Mouse (Mus musculus) gastrocnemius, adult 18-20 months (tissue): ENCODE measurements around the gene Arl4c. TPM values are rescaled to one million over a fixed set of nuclear protein-coding genes. Genes with fewer than 3 reads are reported as not detected.
"Not testable (repeated sequence)": the region's sequence is repeated elsewhere in the genome, so short reads cannot be mapped to it uniquely, and the experiment has no call there.

Source experiments
- DNase-seq: peaks from one replicate; pipeline ENCODE4 v3.0.0; 2021; ENCODE audit warnings: low spot score
- total RNA-seq, 2 experiments: library from RNA; stranded (reverse); gene quantifications; 2 replicates each; pipeline ENCODE4 v1.2.3; 2021

Gene Arl4c
- total RNA-seq, 2 experiments from 2014 or later = 0.39 to 0.52 TPM

DNA sequence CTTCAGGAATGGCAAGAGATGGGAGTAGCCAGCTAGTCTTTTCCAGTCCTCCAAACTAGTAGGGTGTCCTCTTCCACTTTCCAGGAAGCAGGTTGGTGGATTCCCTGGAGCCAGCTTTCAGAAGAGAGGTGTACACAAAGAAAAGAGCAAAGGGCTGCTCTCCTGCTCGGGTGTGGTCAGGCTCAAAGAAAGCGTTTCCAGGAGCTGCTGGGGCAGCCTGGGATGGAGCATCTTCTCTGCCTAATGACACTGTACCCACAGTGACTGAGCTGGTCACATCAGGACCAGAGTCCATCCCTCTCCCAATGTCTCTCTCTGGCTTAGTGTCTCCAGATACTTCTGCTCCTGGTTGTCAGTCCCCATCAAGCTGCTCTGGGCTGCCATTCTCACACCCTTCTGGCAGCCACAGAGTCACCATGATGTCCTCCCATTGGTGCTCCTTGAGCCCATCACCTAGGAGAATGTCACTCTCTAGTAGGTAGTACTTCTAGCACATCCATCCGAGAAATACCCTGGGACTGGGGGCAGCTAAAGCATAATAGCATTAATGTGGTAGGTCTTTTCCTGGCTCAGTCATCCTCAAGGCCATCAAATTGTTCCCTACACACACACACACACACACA, 46.4 kb downstream of the Arl4c start:
- no peak for DNase-seq

DNA sequence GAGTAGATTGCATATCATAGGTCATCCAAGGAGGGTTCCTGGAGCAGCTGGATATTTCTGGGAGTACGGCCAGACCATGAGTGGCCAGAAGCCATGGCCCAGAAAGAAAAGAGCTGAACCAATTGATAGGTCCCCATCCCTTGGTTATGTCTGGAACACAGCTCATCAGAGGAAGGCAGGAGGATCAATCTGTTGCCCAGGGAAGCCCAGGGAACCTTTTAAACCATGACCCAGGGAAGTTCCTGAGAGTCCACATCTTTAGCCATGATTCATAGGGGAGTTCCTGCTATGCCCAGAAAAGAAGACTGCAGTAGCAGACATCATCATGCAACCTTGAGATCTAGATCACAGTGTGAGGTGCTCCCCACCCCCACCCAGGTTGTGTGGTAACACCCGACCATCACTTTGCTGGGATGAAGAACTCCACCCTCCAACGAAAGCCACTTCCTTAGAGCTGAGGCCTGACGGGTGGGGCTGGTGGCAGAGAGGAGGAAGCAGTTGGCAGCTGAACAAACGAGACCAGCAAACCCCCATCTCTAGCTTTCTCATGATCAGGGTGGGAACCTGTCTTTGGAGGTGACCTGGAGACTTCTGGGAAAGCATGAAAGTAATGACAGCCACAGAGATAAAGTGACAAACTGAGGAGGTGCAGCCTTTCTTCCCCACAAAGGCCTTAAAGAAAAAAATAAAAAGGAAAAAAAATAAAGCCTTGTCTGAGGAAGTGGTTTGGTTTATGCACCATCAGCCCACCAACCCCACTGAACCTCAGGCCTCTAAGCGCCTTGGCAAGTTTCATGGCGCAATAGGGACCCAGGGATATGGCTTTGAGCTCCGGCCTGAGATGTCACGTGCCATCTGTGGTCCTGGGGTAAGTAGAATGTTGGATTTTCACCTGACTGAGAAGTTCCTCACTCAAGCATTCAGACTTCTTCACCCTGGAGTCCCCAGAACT, 47.2 kb downstream of the Arl4c start:
- DNase-seq = no peak

DNA sequence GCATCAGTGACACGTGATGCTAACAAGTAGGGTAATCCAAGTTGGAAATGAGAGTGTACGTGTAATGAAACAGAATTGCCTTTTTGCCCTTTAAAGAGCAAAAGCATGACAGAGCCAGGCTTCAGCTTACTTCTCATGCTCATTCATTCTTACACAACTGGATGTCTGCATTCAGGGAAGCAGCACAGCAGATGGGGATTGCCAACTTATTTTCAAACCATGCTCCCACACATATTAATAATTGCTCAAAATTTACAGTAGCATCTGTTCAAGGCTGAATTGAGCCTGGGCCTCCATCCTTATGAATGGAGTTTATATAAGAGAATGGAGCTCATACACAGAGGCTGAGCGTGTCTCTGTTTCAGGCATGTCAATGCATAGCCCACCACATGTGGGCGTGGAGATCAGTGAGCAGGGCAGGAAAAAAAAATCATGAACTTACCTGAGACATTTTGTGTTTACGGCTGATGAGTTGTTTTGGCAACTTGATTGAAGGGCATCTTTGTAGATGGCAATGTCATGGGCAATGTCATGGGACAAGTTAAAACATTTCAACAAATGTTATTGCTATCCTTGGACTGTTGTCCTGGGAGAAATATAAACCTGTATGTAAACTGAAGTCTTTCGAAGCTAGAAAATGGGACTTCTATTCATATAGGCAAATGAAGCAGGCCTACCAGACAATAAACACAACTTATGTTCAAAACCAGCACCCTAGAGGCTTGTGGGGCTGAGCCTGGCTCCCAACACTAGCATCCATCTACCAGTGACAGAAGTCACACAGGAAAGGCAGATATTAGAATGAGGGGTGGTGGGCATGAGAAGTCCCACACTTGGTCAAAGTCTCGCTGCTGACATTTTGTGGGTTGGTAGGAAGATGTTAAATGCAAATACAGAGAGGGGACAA, 48.2 kb downstream of the Arl4c start:
- no peak for DNase-seq

DNA sequence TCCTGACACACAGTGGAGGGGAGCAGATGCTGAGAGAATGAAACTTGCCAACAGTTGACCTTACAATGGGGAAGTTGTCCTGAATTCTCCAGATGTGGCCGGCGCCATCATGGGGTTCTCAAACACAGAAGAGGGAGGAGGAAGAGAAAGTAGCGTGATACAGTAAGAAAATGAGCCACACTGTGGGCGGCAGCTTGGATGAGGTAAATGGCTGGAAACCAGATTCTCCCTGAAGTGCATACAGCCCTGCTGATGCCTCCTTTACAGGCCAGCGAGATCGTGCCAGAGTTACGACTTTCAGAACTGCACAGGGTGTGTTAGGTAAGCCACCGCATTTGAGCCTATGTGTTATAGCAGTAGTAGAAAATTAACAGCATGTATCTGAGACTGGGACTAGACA, 49.3 kb downstream of the Arl4c start:
- no peak for DNase-seq

DNA sequence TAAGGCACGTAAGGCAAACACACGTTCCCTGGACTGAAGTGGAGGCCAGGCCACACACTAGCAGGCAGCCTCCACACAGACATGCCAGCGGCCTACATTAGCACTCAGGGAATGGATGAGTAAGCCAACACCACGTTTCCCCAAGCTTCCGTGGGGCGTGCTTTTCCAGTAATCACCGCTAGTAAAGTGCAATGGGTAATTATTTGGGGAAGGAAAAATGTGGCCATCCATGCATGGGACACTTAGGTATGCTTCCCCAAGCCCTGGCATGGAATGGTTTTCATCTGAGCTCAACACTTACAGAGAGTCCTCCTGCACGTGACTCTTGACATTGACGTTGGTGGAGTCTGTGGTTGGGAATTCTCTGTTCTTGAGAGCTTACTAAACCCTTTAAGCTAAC, 50.4 kb downstream of the Arl4c start:
- DNase-seq = no peak

DNA sequence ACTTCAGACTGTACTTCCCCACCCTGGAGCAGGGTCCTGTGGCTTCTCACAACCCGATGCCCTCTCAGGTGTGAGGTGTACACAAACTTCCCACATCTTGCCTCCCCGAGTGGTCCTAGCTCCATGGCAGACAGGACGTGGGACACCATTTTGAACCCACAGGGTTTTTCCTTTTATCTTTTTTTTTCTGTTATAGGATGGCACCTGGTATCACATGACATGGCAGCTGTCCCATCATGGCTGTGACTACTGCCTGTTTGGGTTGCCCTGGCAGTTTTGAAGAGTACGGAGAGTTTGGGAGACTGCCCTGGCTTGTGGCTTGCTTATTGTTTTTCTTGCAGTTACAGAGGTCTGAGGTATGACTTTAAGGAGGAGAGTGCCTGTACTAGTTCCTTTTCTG, 53.3 kb downstream of the Arl4c start:
- no peak for DNase-seq

DNA sequence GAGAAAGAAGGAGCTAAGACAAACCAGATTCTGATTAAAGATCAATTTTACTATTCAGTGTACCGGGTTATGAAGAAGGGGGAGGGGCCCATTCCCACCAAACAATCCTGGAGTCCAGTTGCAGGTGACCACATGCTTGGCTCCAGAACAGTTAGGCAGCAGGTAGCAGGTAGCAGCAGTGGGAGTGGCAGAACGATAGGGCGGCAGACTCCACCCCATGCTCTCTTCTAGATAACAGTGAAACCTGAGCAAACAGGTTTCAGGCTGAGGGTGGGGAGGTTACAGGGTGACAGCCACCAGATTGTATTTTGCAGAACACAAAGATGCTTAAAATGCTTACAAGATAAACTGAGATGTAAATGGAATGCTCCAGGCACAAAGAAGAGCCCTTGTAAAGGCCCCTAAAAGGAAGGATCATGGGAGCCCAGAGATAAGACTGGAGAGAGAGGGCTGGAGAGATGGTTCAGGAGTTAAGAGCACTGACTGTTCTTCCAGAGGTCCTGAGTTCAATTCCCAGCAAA, 56.4 kb downstream of the Arl4c start:
- DNase-seq = no peak

DNA sequence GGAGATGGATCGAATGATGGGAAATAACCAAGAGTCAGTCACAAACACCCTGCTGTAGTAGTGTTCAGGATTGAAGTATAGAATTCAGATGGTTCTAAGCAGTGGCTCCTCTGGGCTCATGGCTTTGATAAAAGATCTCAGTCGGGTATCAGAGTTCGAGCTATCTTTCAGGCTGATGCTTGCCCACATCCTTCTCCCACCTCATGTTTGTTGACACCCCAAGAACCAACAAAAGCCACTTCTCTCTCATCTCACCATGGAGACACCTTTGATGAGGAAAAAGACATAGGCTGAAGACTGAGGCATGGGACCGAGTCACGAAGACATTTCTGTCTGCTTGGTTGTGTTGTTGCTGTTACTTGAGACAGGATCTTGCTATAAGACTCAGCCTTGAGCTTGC, 57.6 kb downstream of the Arl4c start:
- DNase-seq = no peak

DNA sequence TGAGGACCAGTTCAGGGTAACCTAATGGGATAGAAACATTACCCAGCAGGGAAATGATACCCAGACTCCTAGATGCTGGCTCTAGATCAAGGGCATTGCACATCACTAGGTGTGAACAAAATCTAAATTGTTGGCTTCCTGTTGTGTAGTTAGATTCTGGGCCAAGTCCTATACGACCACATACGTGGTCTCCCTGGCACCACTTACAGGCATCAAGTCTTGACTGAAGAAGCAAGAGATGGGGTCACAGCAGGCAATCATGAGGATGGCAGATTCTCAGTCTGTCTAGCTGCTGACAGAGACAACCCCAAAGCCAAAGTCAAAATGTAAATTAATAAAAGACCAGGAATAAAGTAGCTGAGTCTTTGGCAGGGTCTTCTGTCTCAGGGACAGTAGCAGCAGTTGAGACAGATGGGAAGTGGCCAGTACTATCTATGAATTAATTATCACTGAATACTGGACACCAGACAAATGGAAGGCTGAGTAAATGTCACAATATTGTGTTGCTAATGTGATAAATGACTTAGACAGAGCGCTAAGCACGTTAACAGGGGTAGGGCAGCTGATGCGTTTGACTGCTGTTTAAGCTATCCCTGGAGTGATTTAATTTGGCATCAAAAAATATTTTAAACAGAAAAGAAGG, 58.7 kb downstream of the Arl4c start:
- DNase-seq = no peak

DNA sequence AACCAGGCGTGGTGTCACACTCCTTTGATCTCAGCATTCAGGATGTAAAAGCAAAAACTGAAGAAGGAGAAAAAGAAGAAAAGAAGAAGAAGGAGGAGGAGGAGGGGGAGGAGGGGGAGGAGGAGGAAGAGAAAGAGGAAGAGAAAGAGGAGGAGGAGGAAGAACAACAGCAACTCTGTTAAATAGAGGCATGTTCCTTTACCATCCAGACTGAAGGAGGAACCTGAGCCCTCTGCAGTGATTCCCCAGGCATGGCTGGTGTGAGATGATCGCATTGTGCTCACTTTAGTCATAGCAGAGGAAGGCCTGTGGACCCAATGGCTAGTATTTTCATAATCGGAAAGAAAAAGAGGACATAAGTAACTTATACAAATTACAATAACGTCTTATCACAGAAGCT, 59.3 kb downstream of the Arl4c start:
- no peak for DNase-seq

DNA sequence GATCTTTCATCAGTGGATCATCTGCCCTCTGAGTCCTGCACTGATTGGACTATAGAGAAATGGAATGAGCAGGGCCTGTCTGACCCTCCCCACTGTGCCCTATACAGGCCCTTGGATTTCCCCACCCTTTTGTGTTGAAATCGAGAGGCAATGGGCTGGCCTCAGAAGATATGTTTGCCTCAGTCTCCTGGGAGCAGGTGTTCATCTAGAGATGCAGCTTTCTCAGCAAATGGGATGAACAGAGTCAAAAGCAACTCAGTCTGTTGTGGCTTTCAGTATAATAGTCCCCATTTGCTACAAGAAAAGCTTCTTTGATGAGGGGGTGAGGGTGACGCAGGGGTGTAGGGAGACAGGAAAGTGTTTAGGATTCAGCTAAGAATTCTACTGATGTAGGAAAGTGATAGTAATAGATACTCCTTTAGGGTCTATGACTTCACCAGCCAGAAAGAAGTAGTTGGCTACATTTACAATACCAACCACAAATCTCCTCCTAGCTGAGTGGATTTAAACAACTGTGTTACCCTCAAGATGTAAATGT, 60.3 kb downstream of the Arl4c start:
- DNase-seq = no peak

DNA sequence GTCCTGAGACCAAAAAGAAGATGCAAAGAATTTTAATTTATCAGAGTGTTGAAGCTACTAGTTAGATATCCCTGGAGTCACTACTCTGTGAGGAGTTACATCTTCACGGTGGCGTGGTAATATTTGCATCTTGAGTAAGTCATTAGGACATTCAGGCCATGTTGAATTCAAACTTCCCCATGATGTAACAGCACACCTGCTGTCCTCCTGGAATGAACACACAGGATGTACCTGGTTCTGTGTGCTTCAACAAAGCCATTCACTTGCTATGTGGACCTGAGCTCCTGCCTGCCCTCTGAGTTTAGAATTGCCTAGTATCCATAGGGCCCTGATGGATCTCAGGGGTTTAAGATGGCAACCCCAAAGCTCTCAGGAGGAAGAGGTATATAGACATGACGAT, 60.8 kb downstream of the Arl4c start:
- no peak for DNase-seq

DNA sequence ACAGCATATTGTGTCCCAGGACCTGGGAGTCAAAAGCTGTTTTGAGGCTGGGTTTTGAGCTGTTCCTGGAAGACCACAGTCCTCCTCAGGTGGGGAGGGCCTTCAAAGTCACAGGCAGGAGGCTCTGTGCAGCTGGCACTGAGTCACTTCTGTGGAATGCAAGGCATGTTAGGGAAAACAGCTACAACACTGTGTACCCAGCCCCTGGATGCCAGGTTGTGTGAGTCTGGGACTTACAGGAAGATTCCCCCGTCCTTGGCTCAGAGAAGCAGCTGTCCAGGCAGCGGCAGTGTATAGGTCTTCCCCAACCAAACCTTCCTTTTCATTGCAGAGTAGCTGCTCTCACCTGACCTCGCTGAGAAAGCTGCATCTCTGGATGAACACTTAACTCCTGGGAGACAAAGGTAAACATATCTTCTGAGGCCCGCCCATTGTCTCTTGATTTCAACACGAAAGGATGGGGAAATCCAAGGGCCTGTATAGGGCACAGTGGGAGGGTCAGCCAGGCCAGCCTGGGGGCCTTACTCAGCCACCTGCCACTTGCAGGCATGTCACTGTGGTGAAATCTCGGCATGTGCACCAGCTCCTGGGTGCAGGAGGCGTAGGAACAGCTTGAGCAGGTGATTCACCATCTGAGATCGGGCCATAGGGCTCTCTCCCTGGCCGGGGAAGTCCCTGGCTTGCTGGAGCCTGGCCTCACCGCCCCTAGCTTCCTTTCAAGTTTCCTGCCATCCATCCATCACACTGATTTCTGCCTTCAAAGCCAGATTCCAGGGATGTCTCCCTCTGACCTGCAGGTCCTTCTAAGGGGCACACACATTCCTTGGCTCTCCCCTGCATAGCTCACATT, 62.4 kb downstream of the Arl4c start:
- DNase-seq = no peak

DNA sequence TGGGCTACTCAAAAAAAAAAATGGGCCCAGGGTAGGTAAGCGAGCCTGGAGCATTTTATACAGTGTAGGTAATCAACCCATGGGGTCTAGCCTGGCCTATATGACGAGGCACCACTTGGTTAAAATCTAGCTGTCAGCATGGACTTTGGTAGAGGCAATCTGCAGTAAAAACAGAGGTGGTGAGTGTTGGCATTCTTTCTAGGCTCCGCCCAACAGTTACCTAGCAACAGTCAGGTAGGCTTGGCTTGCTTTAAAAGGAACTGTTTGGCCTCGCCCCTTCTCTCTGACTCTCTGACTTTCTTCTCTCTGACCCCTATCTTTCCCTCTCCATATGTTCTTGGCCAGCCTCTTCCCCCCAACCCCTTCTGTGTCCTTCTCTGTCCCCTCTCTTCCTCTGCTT, 63.4 kb downstream of the Arl4c start:
- no peak for DNase-seq

DNA sequence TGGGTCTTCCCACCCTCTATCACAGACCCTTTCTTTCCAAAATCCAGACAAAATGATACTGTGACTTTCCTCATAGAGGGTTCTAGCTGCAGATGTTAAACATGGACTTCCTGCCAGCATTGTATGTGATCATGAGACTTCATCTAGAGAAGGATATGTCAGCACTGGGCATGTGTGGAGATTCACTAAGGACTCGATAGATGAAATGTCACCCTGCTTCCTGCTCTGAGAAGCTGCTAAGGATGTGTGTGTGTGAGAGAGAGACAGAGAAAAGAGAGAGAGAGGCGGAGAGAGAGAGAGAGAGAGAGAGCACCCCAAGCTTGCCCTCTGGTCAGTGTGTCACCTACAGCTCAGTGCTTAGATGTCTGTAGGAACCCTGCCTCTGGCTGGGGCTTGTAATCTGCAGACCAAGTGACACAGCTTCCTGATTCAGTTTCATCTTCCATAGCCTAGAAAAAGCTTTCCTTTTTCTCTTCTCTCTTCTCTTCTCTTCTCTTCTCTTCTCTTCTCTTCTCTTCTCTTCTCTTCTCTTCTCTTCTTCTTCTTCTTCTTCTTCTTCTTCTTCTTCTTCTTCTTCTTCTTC, 65.4 kb downstream of the Arl4c start:
- DNase-seq = not testable (repeated sequence)

DNA sequence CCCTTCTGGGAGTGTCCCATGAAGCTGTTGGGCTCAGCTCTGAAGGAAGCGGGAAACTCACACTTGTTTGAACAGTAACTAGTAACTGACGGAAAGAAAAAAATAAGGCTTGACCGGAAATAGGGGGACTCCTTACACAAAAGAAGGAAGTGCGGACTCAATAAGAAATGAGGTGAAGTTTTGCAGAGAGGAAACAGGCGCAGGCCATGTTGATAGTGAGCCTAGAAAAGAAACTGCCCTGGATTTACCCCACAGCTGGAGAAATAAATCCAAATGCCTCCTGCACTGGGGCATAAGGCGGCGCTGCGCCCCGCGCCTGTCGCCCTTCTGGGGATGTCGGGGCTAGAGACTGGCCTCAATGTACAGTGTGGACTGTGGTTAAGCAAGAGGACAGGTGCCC, 66.4 kb downstream of the Arl4c start:
- DNase-seq = no peak

DNA sequence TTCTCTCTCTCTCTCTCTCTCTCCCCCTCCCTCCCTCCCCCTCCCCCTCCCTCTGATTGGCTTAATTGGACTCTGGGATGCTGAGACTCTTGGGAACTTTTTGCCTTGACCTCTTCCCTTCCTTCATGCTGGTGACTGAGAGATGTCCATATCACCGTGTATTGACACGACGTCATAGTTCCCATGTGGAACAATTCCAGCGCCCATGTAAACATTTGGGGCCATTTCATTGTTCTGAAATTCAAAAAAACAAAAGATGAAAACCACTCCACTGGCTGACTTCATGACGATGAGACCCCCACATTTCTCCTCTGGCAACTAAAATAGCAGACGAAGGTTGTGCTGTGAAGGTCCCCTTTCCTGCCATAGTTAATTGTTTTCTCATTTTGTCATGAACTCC, 69.2 kb downstream of the Arl4c start:
- no peak for DNase-seq

DNA sequence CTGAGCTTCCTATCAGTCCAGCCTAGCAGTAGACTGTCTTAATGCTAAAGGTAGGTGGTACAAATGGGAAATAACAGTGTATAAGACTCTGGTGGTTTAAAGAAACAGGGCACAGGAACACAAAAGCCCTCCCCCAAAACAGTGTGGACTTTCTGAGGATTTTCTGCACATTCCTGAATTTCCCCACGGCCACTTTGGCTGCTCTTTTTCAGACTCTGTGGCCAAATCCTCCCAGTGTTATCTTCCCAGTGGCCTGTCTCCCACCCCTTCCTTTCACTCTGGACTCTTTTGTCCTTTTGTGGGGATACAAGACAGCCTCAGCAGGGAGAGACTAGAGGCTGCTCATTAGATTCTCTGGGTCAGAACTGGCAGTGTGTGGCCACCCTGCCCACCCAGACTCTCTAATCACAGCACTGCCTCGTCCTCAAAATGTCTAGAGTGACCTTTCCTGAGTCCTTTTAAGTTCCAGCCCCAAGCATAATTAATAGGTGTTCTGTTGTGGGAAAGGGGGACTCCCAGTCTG, 72.0 kb downstream of the Arl4c start:
- no peak for DNase-seq

DNA sequence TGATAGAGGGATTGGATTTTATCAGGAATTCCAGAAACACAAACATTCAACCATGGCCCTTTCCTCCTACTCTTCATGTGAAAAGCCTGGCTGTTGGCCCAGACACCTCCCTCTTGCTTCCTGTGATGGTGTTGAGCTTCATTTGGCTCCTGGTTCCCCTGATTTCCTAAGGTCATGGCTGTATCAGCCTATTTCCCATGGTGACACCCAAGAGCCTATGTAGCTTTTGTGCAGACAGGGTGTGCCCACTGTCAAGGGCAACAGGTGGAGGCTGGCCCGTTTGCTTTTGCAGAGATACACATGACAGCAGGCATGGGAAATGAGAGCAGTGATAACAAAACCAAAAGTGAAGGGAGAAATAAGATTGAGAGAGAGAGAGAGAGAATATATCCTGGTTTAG, 76.8 kb downstream of the Arl4c start:
- DNase-seq = no peak
